Mouse (Mus musculus): ENCODE measurements around the gene Psmf1. TPM values are rescaled to one million over a fixed set of nuclear protein-coding genes. Genes with fewer than 3 reads are reported as not detected.
A peak's percentile ranks its signal among the peaks of the same experiment; 100 is the strongest.

Psmf1 gene
- polyA plus RNA-seq, 1 experiment from 2014 or later = 48.1 TPM

GRCm38 (mm10) chr2:151716318-151717055 is 27.5 kb downstream of the Psmf1 start:
- Histone ChIP-seq H3K4me3 (no peak overlapping the region), H3K9me3 (no peaks in the 10 kb centered on the region), H3K4me2 (replicated peaks) (no peak overlapping the region), H3K27ac (replicated peaks) (no peak overlapping the region), H3K9ac (replicated peaks) (no peak overlapping the region), H3K4me1 (no peaks in the 10 kb centered on the region), H3K36me3 (peaks cover 52% of the 10 kb centered on the region), H3K27me3 (no peaks in the 10 kb centered on the region)
- 93% methylated on average over 2 of the region's 2 CpGs for WGBS
- ATAC-seq (ENCODE audit: low FRiP score, low read depth) = no peak

- H3K4me3 ChIP-seq = no peak overlapping the region
- H3K27ac ChIP-seq (replicated peaks) = no peak overlapping the region
- ATAC-seq (ENCODE audit: low FRiP score, low read depth) = no peak
- no peaks in the 10 kb centered on the region for H3K9me3 ChIP-seq
- H3K27me3 ChIP-seq = no peaks in the 10 kb centered on the region
- no peak overlapping the region for H3K9ac ChIP-seq (replicated peaks)
- peaks cover 49% of the 10 kb centered on the region for H3K36me3 ChIP-seq
- 92% methylated on average over 4 of the region's 4 CpGs for WGBS
- no peak overlapping the region for H3K4me2 ChIP-seq (replicated peaks)
- H3K4me1 ChIP-seq = no peaks in the 10 kb centered on the region
These were observed 28.5 kb downstream of the Psmf1 start for GRCm38 (mm10) chr2:151715526-151715925.

DNA sequence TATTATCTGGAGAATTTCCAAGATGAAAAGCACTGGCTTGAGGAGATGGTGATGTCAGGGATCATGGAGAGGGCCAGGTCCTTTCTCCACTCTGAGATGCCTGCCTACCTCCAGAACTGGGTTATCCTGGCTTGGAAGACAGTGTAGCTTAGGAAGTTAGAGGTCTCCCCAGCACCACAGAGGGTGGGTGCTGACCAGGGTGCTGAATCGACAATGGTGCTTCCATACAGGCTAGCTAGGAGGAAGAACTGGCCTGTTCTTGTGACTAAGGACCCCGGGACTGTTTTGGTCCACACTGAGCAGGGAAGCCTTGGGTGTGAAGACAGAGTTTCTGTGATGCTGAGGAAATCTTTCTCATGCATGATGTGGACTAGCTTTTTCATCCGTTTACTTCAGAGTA is 31.3 kb downstream of the Psmf1 start:
- Histone ChIP-seq H3K9me3 (no peaks in the 10 kb centered on the region), H3K4me3 (no peak overlapping the region), H3K27ac (replicated peaks) (no peak overlapping the region), H3K27me3 (no peaks in the 10 kb centered on the region), H3K9ac (replicated peaks) (no peak overlapping the region), H3K36me3 (peaks cover 23% of the 10 kb centered on the region), H3K4me1 (no peaks in the 10 kb centered on the region), H3K4me2 (replicated peaks) (no peak overlapping the region)
- WGBS = 43% methylated on average over 3 of the region's 3 CpGs
- ATAC-seq (ENCODE audit: low FRiP score, low read depth) = no peak

DNA sequence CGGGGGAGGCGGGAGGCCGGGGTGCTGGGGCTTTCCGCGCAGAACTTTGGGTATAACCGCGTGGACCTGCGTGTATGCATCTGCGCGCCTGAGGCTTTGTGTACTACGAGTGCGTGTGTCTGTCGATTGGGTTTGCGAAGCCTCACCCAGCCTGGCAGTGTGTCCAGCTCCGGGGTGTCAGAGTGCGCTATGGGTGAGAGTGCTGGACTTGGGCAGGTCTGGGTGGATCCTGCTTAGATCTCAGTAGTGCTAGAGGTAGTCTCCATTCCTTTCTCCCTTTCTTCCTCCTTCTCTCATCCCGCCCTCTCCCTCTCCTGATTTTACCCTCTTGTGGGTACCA is 41.2 kb downstream of the Psmf1 start:
- Histone ChIP-seq H3K4me3 (peak overlapping the region; percentile 77), H3K4me1 (peaks cover 5% of the 10 kb centered on the region; the same call in 1 of the 2 replicates), H3K27me3 (peaks cover 40% of the 10 kb centered on the region), H3K27ac (replicated peaks) (peak overlapping the region; percentile 54; the same call in 1 of the 2 replicates), H3K9ac (replicated peaks) (peak overlapping the region; percentile 86), H3K4me2 (replicated peaks) (peak overlapping the region; percentile 99), H3K9me3 (no peaks in the 10 kb centered on the region), H3K36me3 (peaks cover 19% of the 10 kb centered on the region; the same call in 1 of the 2 replicates)
- peak; percentile 50; the same call in 1 of the 2 replicates for ATAC-seq (ENCODE audit: low FRiP score, low read depth)
- WGBS = 2% methylated on average over 17 of the region's 17 CpGs

- ATAC-seq (ENCODE audit: low FRiP score, low read depth) = peak; percentile 92
- Histone ChIP-seq H3K9ac (replicated peaks) (peak overlapping the region; percentile 86), H3K4me2 (replicated peaks) (peak overlapping the region; percentile 99), H3K9me3 (no peaks in the 10 kb centered on the region), H3K4me1 (peaks cover 5% of the 10 kb centered on the region; the same call in 1 of the 2 replicates), H3K27me3 (peaks cover 40% of the 10 kb centered on the region), H3K27ac (replicated peaks) (peak overlapping the region; percentile 54), H3K4me3 (peak overlapping the region; percentile 77), H3K36me3 (peaks cover 15% of the 10 kb centered on the region; the same call in 1 of the 2 replicates)
- WGBS = under 1% methylated on average over 67 of the region's 97 CpGs
These were observed 41.7 kb downstream of the Psmf1 start for GRCm38 (mm10) chr2:151702146-151702850.

DNA sequence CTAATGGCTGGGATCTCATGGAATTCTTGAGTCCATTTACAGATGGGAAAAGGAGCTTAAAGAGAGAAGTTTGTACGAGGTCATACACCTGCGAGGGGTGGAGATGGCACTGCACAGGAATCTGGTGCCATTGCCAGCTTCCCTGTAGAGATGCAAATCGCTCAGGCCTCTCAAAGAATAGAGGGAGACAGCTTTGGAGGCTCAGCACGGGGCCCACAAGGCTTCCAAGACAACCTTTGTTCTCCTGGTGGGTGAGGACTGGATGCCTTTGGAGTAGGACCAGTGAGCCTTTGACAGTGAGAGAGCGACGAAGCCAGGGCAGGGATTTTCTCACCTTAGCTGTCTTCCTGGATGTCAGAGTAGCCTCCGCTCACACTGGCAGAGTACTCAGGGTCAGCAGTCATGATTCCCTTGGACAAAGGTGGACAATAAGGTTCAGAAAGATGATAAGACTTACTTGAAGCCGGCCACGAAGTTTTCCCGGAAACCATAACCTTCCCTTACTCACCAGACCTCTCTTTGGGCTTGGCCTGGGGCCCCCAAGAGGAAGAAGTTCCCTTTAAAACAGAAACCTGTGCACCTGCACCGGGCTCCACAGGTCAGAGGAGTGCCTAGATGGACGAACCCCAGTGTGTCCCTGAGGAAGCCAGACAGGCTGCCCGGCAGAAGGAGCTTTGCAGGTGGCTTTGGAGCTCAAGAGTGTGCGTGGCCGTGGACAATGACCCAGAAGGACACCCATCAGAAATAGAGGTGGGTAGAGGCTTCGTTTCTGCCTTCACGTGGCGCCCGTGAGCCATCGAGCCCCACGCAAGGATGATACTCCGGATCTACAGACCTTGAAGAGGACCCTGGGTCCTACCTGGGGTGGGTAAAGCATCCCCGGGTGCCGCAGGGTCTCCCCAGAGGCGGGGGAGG is 42.5 kb downstream of the Psmf1 start, which contains the start of gene Tmem74b:
Gene Tmem74b (plus strand): TSS at position 778 of the 915 bp plus-strand sequence.
- Histone ChIP-seq H3K9ac (replicated peaks) (peak within 1 kb of the TSS; percentile 86), H3K4me2 (replicated peaks) (peak within 1 kb of the TSS; percentile 99), H3K4me1 (peaks cover 5% of the 10 kb centered on the region; the same call in 1 of the 2 replicates), H3K9me3 (no peaks in the 10 kb centered on the region), H3K36me3 (0 out of 2 replicates have a peak, but pooled peaks cover 9% of the 10 kb centered on the region), H3K27me3 (peaks cover 40% of the 10 kb centered on the region), H3K27ac (replicated peaks) (peak within 1 kb of the TSS; percentile 54), H3K4me3 (peak within 1 kb of the TSS; percentile 77)
- 3% methylated on average over 22 of the region's 25 CpGs for WGBS
- no peak; the same call in 1 of the 2 replicates for ATAC-seq (ENCODE audit: low FRiP score, low read depth)

DNA sequence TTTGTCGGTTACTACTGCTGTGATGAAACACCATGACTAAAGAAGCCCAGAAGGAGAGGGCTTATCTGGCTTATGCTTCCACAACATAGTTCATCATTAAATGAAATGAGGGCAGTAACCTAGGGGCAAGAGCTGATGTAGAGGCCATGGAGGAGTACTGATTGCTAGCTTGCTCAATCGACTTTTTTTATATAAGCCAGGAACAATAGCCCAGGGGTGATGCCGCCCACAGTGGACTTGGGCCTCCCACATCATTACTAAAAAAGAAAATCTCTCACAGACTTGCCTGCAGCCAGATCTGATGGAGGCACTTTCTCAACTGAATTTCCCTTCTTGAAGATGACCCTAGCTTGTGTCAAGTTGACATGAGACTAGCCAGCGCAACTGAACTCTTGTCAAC is 61.0 kb downstream of the Psmf1 start:
- Histone ChIP-seq H3K27ac (replicated peaks) (no peak overlapping the region), H3K4me1 (no peaks in the 10 kb centered on the region; the same call in 1 of the 2 replicates), H3K4me3 (no peak overlapping the region), H3K36me3 (no peaks in the 10 kb centered on the region), H3K27me3 (0 out of 2 replicates have a peak, but pooled peaks cover 6% of the 10 kb centered on the region), H3K4me2 (replicated peaks) (no peak overlapping the region), H3K9me3 (no peaks in the 10 kb centered on the region), H3K9ac (replicated peaks) (no peak overlapping the region)
- WGBS = 90% methylated on average over 4 of the region's 4 CpGs
- no peak for ATAC-seq (ENCODE audit: low FRiP score, low read depth)

- no peak overlapping the region for H3K4me3 ChIP-seq
- peak; percentile 63; the same call in 1 of the 2 replicates for ATAC-seq (ENCODE audit: low FRiP score, low read depth)
- no peaks in the 10 kb centered on the region; the same call in 1 of the 2 replicates for H3K4me1 ChIP-seq
- no peak overlapping the region for H3K4me2 ChIP-seq (replicated peaks)
- no peak overlapping the region for H3K27ac ChIP-seq (replicated peaks)
- no peaks in the 10 kb centered on the region for H3K36me3 ChIP-seq
- H3K27me3 ChIP-seq = 0 out of 2 replicates have a peak, but pooled peaks cover 6% of the 10 kb centered on the region
- H3K9me3 ChIP-seq = no peaks in the 10 kb centered on the region
- 63% methylated on average over 3 of the region's 3 CpGs for WGBS
- no peak overlapping the region for H3K9ac ChIP-seq (replicated peaks)
These were observed 61.6 kb downstream of the Psmf1 start for GRCm38 (mm10) chr2:151682357-151682756.

GRCm38 (mm10) chr2:151676234-151676633 is 67.8 kb downstream of the Psmf1 start:
- Histone ChIP-seq H3K4me1 (no peaks in the 10 kb centered on the region), H3K9me3 (no peaks in the 10 kb centered on the region), H3K9ac (replicated peaks) (no peak overlapping the region), H3K4me3 (no peak overlapping the region), H3K36me3 (no peaks in the 10 kb centered on the region), H3K27ac (replicated peaks) (no peak overlapping the region), H3K27me3 (no peaks in the 10 kb centered on the region; the same call in 1 of the 2 replicates), H3K4me2 (replicated peaks) (no peak overlapping the region)
- ATAC-seq (ENCODE audit: low FRiP score, low read depth) = no peak
- 69% methylated on average over 2 of the region's 2 CpGs for WGBS

DNA sequence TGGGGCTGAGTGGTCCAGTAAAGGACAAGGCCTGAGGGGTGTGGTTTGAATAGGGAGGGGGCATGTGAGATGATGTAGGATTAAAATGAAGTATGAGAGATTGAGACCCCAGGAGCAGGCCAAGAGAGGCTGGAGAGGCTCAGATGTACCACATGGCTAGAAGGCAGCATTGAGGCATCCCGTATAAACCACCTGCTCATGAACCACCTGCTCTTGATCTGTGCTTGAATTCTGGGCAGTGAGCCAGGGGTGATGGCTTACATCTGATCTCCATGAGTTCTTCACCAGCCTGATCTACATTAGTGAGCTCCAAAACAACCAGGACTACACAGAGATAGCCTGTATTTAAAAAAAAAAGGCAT is 73.0 kb downstream of the Psmf1 start:
- WGBS = 79% methylated on average over 1 of the region's 1 CpGs
- Histone ChIP-seq H3K4me1 (no peaks in the 10 kb centered on the region), H3K27me3 (peaks cover 15% of the 10 kb centered on the region), H3K4me3 (no peak overlapping the region), H3K9me3 (no peaks in the 10 kb centered on the region), H3K27ac (replicated peaks) (no peak overlapping the region), H3K4me2 (replicated peaks) (no peak overlapping the region), H3K36me3 (no peaks in the 10 kb centered on the region), H3K9ac (replicated peaks) (no peak overlapping the region)
- ATAC-seq (ENCODE audit: low FRiP score, low read depth) = 0 out of 2 replicates have a peak, but pooled peaks have one; percentile 6

Data from midbrain, embryonic 12.5 days (tissue).